Mouse (Mus musculus): ENCODE data around the gene Gm49358.

The Gm49358 gene

GRCm38 (mm10) chr10:86824871-86825270 is 61.1 kb downstream of the Gm49358 start:
- Histone ChIP-seq H3K9me3 (ENCODE audit: low read length) (no peaks in the 10 kb centered on the region), H3K4me1 (replicated peaks; ENCODE audit: low read depth, low read length) (peaks cover 23% of the 10 kb centered on the region), H3K27me3 (ENCODE audit: insufficient read depth, low read length) (no peaks in the 10 kb centered on the region), H3K4me3 (replicated peaks; ENCODE audit: low read length) (no peak overlapping the region), H3K36me3 (ENCODE audit: insufficient read depth, low read length) (peaks cover 80% of the 10 kb centered on the region)
- TF ChIP-seq CTCF (conservative IDR thresholded peaks at IDR 0.05; ENCODE audit: low read length): no peak
- no peak for TF ChIP-seq POU5F1 (IDR thresholded peaks at IDR 0.05; ENCODE audit: borderline replicate concordance, low read length)

- H3K4me1 ChIP-seq (replicated peaks; ENCODE audit: low read depth, low read length): peaks cover 20% of the 10 kb centered on the region
- H3K27me3 ChIP-seq (ENCODE audit: insufficient read depth, low read length): no peaks in the 10 kb centered on the region
- H3K36me3 ChIP-seq (ENCODE audit: insufficient read depth, low read length): peaks cover 71% of the 10 kb centered on the region
- H3K4me3 ChIP-seq (replicated peaks; ENCODE audit: low read length): no peak overlapping the region
- no peaks in the 10 kb centered on the region for H3K9me3 ChIP-seq (ENCODE audit: low read length)
- TF ChIP-seq CTCF (conservative IDR thresholded peaks at IDR 0.05; ENCODE audit: low read length) (no peak), NANOG (IDR thresholded peaks at IDR 0.05; ENCODE audit: borderline replicate concordance, low read length) (no peak), POU5F1 (IDR thresholded peaks at IDR 0.05; ENCODE audit: borderline replicate concordance, low read length) (no peak)
These were observed 62.2 kb downstream of the Gm49358 start for GRCm38 (mm10) chr10:86825871-86826522.

GRCm38 (mm10) chr10:86826929-86827328 is 63.2 kb downstream of the Gm49358 start:
- Histone ChIP-seq H3K4me1 (replicated peaks; ENCODE audit: low read depth, low read length) (peaks cover 26% of the 10 kb centered on the region), H3K27me3 (ENCODE audit: insufficient read depth, low read length) (no peaks in the 10 kb centered on the region), H3K9me3 (ENCODE audit: low read length) (no peaks in the 10 kb centered on the region), H3K4me3 (replicated peaks; ENCODE audit: low read length) (no peak overlapping the region), H3K36me3 (ENCODE audit: insufficient read depth, low read length) (peaks cover 71% of the 10 kb centered on the region)
- TF ChIP-seq NANOG (IDR thresholded peaks at IDR 0.05; ENCODE audit: borderline replicate concordance, low read length) (no peak), POU5F1 (IDR thresholded peaks at IDR 0.05; ENCODE audit: borderline replicate concordance, low read length) (no peak)

- TF ChIP-seq POU5F1 (IDR thresholded peaks at IDR 0.05; ENCODE audit: borderline replicate concordance, low read length) (no peak), CTCF (conservative IDR thresholded peaks at IDR 0.05; ENCODE audit: low read length) (no peak), NANOG (IDR thresholded peaks at IDR 0.05; ENCODE audit: borderline replicate concordance, low read length) (no peak)
- H3K9me3 ChIP-seq (ENCODE audit: low read length): no peaks in the 10 kb centered on the region
- no peak overlapping the region for H3K4me3 ChIP-seq (replicated peaks; ENCODE audit: low read length)
- H3K27me3 ChIP-seq (ENCODE audit: insufficient read depth, low read length): no peaks in the 10 kb centered on the region
- peaks cover 33% of the 10 kb centered on the region for H3K4me1 ChIP-seq (replicated peaks; ENCODE audit: low read depth, low read length)
- peaks cover 71% of the 10 kb centered on the region for H3K36me3 ChIP-seq (ENCODE audit: insufficient read depth, low read length)
These were observed 64.7 kb downstream of the Gm49358 start for GRCm38 (mm10) chr10:86828221-86829135.

- H3K4me3 ChIP-seq (replicated peaks; ENCODE audit: low read length): no peak overlapping the region
- H3K27me3 ChIP-seq (ENCODE audit: insufficient read depth, low read length): no peaks in the 10 kb centered on the region
- H3K4me1 ChIP-seq (replicated peaks; ENCODE audit: low read depth, low read length): peaks cover 37% of the 10 kb centered on the region
- TF ChIP-seq CTCF (conservative IDR thresholded peaks at IDR 0.05; ENCODE audit: low read length) (peak; percentile 69), POU5F1 (IDR thresholded peaks at IDR 0.05; ENCODE audit: borderline replicate concordance, low read length) (no peak)
- no peaks in the 10 kb centered on the region for H3K9me3 ChIP-seq (ENCODE audit: low read length)
- H3K36me3 ChIP-seq (ENCODE audit: insufficient read depth, low read length): peaks cover 74% of the 10 kb centered on the region
These were observed 65.7 kb downstream of the Gm49358 start for GRCm38 (mm10) chr10:86829515-86829914.

GRCm38 (mm10) chr10:86836784-86837183 is 73.0 kb downstream of the Gm49358 start:
- no peaks in the 10 kb centered on the region for H3K27me3 ChIP-seq (ENCODE audit: insufficient read depth, low read length)
- no peaks in the 10 kb centered on the region for H3K9me3 ChIP-seq (ENCODE audit: low read length)
- peaks cover 54% of the 10 kb centered on the region for H3K36me3 ChIP-seq (ENCODE audit: insufficient read depth, low read length)
- TF ChIP-seq POU5F1 (IDR thresholded peaks at IDR 0.05; ENCODE audit: borderline replicate concordance, low read length) (no peak), CTCF (conservative IDR thresholded peaks at IDR 0.05; ENCODE audit: low read length) (no peak), NANOG (IDR thresholded peaks at IDR 0.05; ENCODE audit: borderline replicate concordance, low read length) (no peak)
- H3K4me1 ChIP-seq (replicated peaks; ENCODE audit: low read depth, low read length): peaks cover 25% of the 10 kb centered on the region
- H3K4me3 ChIP-seq (replicated peaks; ENCODE audit: low read length): no peak overlapping the region

GRCm38 (mm10) chr10:86838827-86839226 is 75.1 kb downstream of the Gm49358 start:
- Histone ChIP-seq H3K9me3 (ENCODE audit: low read length) (no peaks in the 10 kb centered on the region), H3K4me1 (replicated peaks; ENCODE audit: low read depth, low read length) (peaks cover 16% of the 10 kb centered on the region), H3K36me3 (ENCODE audit: insufficient read depth, low read length) (peaks cover 34% of the 10 kb centered on the region), H3K4me3 (replicated peaks; ENCODE audit: low read length) (no peak overlapping the region), H3K27me3 (ENCODE audit: insufficient read depth, low read length) (no peaks in the 10 kb centered on the region)
- no peak for TF ChIP-seq CTCF (conservative IDR thresholded peaks at IDR 0.05; ENCODE audit: low read length)
- TF ChIP-seq POU5F1 (IDR thresholded peaks at IDR 0.05; ENCODE audit: borderline replicate concordance, low read length): no peak
- TF ChIP-seq NANOG (IDR thresholded peaks at IDR 0.05; ENCODE audit: borderline replicate concordance, low read length): no peak

GRCm38 (mm10) chr10:86842659-86843058 is 78.9 kb downstream of the Gm49358 start:
- Histone ChIP-seq H3K4me1 (replicated peaks; ENCODE audit: low read depth, low read length) (no peaks in the 10 kb centered on the region), H3K9me3 (ENCODE audit: low read length) (no peaks in the 10 kb centered on the region), H3K4me3 (replicated peaks; ENCODE audit: low read length) (no peak overlapping the region), H3K36me3 (ENCODE audit: insufficient read depth, low read length) (peaks cover 4% of the 10 kb centered on the region), H3K27me3 (ENCODE audit: insufficient read depth, low read length) (no peaks in the 10 kb centered on the region)
- no peak for TF ChIP-seq POU5F1 (IDR thresholded peaks at IDR 0.05; ENCODE audit: borderline replicate concordance, low read length)
- no peak for TF ChIP-seq NANOG (IDR thresholded peaks at IDR 0.05; ENCODE audit: borderline replicate concordance, low read length)
- TF ChIP-seq CTCF (conservative IDR thresholded peaks at IDR 0.05; ENCODE audit: low read length): no peak

Measured in E14TG2a.4 (cell line).